Mouse (Mus musculus) 416B (cell line): ENCODE measurements at regions not wholly inside any gene's neighbourhood (a gene's known extent, or its start where the extent isn't known, plus 50 kb on each side); places are given as distances from the start of the nearest gene placed in this dataset.

ENCODE experiments used
- DNase-seq: peaks from one replicate; pipeline ENCODE4 v3.0.0; 2011; ENCODE audit warnings: low read depth

GRCm38 (mm10) chr13:88014741-88015140, 806.5 kb upstream of the Edil3 start:
- DNase-seq = peak; percentile 14

- DNase-seq = no peak
These were observed 794.8 kb upstream of the Edil3 start for GRCm38 (mm10) chr13:88026441-88026840.
